Mouse (Mus musculus): Measurements from ENCODE around the gene Gm42688. TPM values are rescaled to one million over a fixed set of nuclear protein-coding genes. Genes with fewer than 3 reads are reported as not detected.

Gene Gm42688
- polyA plus RNA-seq, 1 experiment from 2014 or later, result 4.9 TPM

- H3K4me1 ChIP-seq (ENCODE audit: control insufficient read depth, insufficient read depth, low read depth, low read length), result peaks cover 33% of the 10 kb centered on the region
- WGBS, result 2% methylated on average over 29 of the region's 58 CpGs
- ATAC-seq, result peak; percentile 90
Observed at GRCm38 (mm10) chr6:83115011-83115671, 13.7 kb downstream of the Gm42688 start, which contains the start of gene Mogs. Mogs (plus strand) TSS chr6:83115496.

GRCm38 (mm10) chr6:83115682-83116372 is 14.4 kb downstream of the Gm42688 start:
- no peaks in the 10 kb centered on the region for H3K27me3 ChIP-seq (replicated peaks; ENCODE audit: control insufficient read depth, insufficient read depth, low read length)
- peak overlapping the region; percentile 87 for H3K27ac ChIP-seq (ENCODE audit: low read depth, low read length)
- ATAC-seq, result peak; percentile 70
- H3K4me2 ChIP-seq (ENCODE audit: low read length), result peak overlapping the region; percentile 79
- H3K36me3 ChIP-seq (ENCODE audit: control insufficient read depth, insufficient read depth, low read length), result peaks cover 12% of the 10 kb centered on the region; the same call in 1 of the 2 replicates
- no peaks in the 10 kb centered on the region for H3K9me3 ChIP-seq (ENCODE audit: control insufficient read depth, low read length)
- peaks cover 34% of the 10 kb centered on the region for H3K4me1 ChIP-seq (ENCODE audit: control insufficient read depth, insufficient read depth, low read depth, low read length)
- WGBS, result under 1% methylated on average over 33 of the region's 48 CpGs
- H3K4me3 ChIP-seq (ENCODE audit: low read length), result peak overlapping the region; percentile 95
- peak overlapping the region; percentile 98 for H3K9ac ChIP-seq (ENCODE audit: low read depth, low read length)

More at GRCm38 (mm10) chr6:83115011-83115671, 13.7 kb downstream of the Gm42688 start, which contains the start of gene Mogs:
- peaks cover 12% of the 10 kb centered on the region; the same call in 1 of the 2 replicates for H3K36me3 ChIP-seq (ENCODE audit: control insufficient read depth, insufficient read depth, low read length)
- H3K27ac ChIP-seq (ENCODE audit: low read depth, low read length), result peak within 1 kb of the TSS; percentile 87
- H3K9me3 ChIP-seq (ENCODE audit: control insufficient read depth, low read length), result no peaks in the 10 kb centered on the region
- H3K9ac ChIP-seq (ENCODE audit: low read depth, low read length), result peak within 1 kb of the TSS; percentile 98
- peak within 1 kb of the TSS; percentile 95 for H3K4me3 ChIP-seq (ENCODE audit: low read length)
- H3K27me3 ChIP-seq (replicated peaks; ENCODE audit: control insufficient read depth, insufficient read depth, low read length), result no peaks in the 10 kb centered on the region
- H3K4me2 ChIP-seq (ENCODE audit: low read length), result peak within 1 kb of the TSS; percentile 79

GRCm38 (mm10) chr6:83116373-83117164 is 15.2 kb downstream of the Gm42688 start:
- no peaks in the 10 kb centered on the region for H3K9me3 ChIP-seq (ENCODE audit: control insufficient read depth, low read length)
- H3K4me1 ChIP-seq (ENCODE audit: control insufficient read depth, insufficient read depth, low read depth, low read length), result peaks cover 34% of the 10 kb centered on the region
- no peak overlapping the region for H3K27ac ChIP-seq (ENCODE audit: low read depth, low read length)
- H3K4me3 ChIP-seq (ENCODE audit: low read length), result peak overlapping the region; percentile 95
- WGBS, result 74% methylated on average over 11 of the region's 11 CpGs
- no peaks in the 10 kb centered on the region for H3K27me3 ChIP-seq (replicated peaks; ENCODE audit: control insufficient read depth, insufficient read depth, low read length)
- ATAC-seq, result no peak
- H3K9ac ChIP-seq (ENCODE audit: low read depth, low read length), result peak overlapping the region; percentile 98
- peak overlapping the region; percentile 79 for H3K4me2 ChIP-seq (ENCODE audit: low read length)
- peaks cover 12% of the 10 kb centered on the region; the same call in 1 of the 2 replicates for H3K36me3 ChIP-seq (ENCODE audit: control insufficient read depth, insufficient read depth, low read length)

- ATAC-seq, result no peak
- 82% methylated on average over 4 of the region's 4 CpGs for WGBS
- H3K4me1 ChIP-seq (ENCODE audit: control insufficient read depth, insufficient read depth, low read depth, low read length), result peaks cover 38% of the 10 kb centered on the region
- no peak overlapping the region for H3K27ac ChIP-seq (ENCODE audit: low read depth, low read length)
- H3K36me3 ChIP-seq (ENCODE audit: control insufficient read depth, insufficient read depth, low read length), result peaks cover 12% of the 10 kb centered on the region; the same call in 1 of the 2 replicates
- H3K9ac ChIP-seq (ENCODE audit: low read depth, low read length), result no peak overlapping the region
- H3K27me3 ChIP-seq (replicated peaks; ENCODE audit: control insufficient read depth, insufficient read depth, low read length), result no peaks in the 10 kb centered on the region
- no peak overlapping the region for H3K4me2 ChIP-seq (ENCODE audit: low read length)
- no peaks in the 10 kb centered on the region for H3K9me3 ChIP-seq (ENCODE audit: control insufficient read depth, low read length)
- no peak overlapping the region for H3K4me3 ChIP-seq (ENCODE audit: low read length)
Observed at GRCm38 (mm10) chr6:83117165-83117438, 15.7 kb downstream of the Gm42688 start.

- H3K36me3 ChIP-seq (ENCODE audit: control insufficient read depth, insufficient read depth, low read length), result peaks cover 12% of the 10 kb centered on the region; the same call in 1 of the 2 replicates
- H3K4me3 ChIP-seq (ENCODE audit: low read length), result no peak overlapping the region
- ATAC-seq, result no peak
- H3K4me1 ChIP-seq (ENCODE audit: control insufficient read depth, insufficient read depth, low read depth, low read length), result peaks cover 43% of the 10 kb centered on the region
- H3K9me3 ChIP-seq (ENCODE audit: control insufficient read depth, low read length), result no peaks in the 10 kb centered on the region
- 92% methylated on average over 13 of the region's 13 CpGs for WGBS
- no peaks in the 10 kb centered on the region for H3K27me3 ChIP-seq (replicated peaks; ENCODE audit: control insufficient read depth, insufficient read depth, low read length)
- no peak overlapping the region for H3K9ac ChIP-seq (ENCODE audit: low read depth, low read length)
- no peak overlapping the region for H3K4me2 ChIP-seq (ENCODE audit: low read length)
- 0 out of 2 replicates have a peak overlapping the region, but pooled peaks have one; percentile 10 for H3K27ac ChIP-seq (ENCODE audit: low read depth, low read length)
Observed at GRCm38 (mm10) chr6:83117616-83118015, 16.2 kb downstream of the Gm42688 start.

GRCm38 (mm10) chr6:83118369-83118768 is 17.0 kb downstream of the Gm42688 start:
- no peak overlapping the region for H3K4me2 ChIP-seq (ENCODE audit: low read length)
- H3K9ac ChIP-seq (ENCODE audit: low read depth, low read length), result no peak overlapping the region
- H3K4me1 ChIP-seq (ENCODE audit: control insufficient read depth, insufficient read depth, low read depth, low read length), result peaks cover 49% of the 10 kb centered on the region
- H3K36me3 ChIP-seq (ENCODE audit: control insufficient read depth, insufficient read depth, low read length), result peaks cover 12% of the 10 kb centered on the region; the same call in 1 of the 2 replicates
- no peak overlapping the region for H3K27ac ChIP-seq (ENCODE audit: low read depth, low read length)
- 78% methylated on average over 11 of the region's 11 CpGs for WGBS
- no peaks in the 10 kb centered on the region for H3K27me3 ChIP-seq (replicated peaks; ENCODE audit: control insufficient read depth, insufficient read depth, low read length)
- no peaks in the 10 kb centered on the region for H3K9me3 ChIP-seq (ENCODE audit: control insufficient read depth, low read length)
- no peak for ATAC-seq
- no peak overlapping the region for H3K4me3 ChIP-seq (ENCODE audit: low read length)

- H3K27ac ChIP-seq (ENCODE audit: low read depth, low read length), result no peak overlapping the region
- peaks cover 53% of the 10 kb centered on the region for H3K4me1 ChIP-seq (ENCODE audit: control insufficient read depth, insufficient read depth, low read depth, low read length)
- 84% methylated on average over 14 of the region's 14 CpGs for WGBS
- H3K9me3 ChIP-seq (ENCODE audit: control insufficient read depth, low read length), result no peaks in the 10 kb centered on the region
- H3K4me3 ChIP-seq (ENCODE audit: low read length), result no peak overlapping the region
- H3K9ac ChIP-seq (ENCODE audit: low read depth, low read length), result no peak overlapping the region
- peaks cover 14% of the 10 kb centered on the region; the same call in 1 of the 2 replicates for H3K36me3 ChIP-seq (ENCODE audit: control insufficient read depth, insufficient read depth, low read length)
- H3K27me3 ChIP-seq (replicated peaks; ENCODE audit: control insufficient read depth, insufficient read depth, low read length), result no peaks in the 10 kb centered on the region
- no peak for ATAC-seq
- no peak overlapping the region; the same call in 1 of the 2 replicates for H3K4me2 ChIP-seq (ENCODE audit: low read length)
Observed at GRCm38 (mm10) chr6:83118825-83119733, 17.7 kb downstream of the Gm42688 start.

GRCm38 (mm10) chr6:83119734-83120051 is 18.3 kb downstream of the Gm42688 start:
- Histone ChIP-seq H3K9ac (ENCODE audit: low read depth, low read length) (no peak overlapping the region; the same call in 1 of the 2 replicates), H3K4me2 (ENCODE audit: low read length) (peak overlapping the region; percentile 98), H3K4me3 (ENCODE audit: low read length) (no peak overlapping the region), H3K9me3 (ENCODE audit: control insufficient read depth, low read length) (no peaks in the 10 kb centered on the region), H3K27me3 (replicated peaks; ENCODE audit: control insufficient read depth, insufficient read depth, low read length) (no peaks in the 10 kb centered on the region), H3K36me3 (ENCODE audit: control insufficient read depth, insufficient read depth, low read length) (peaks cover 14% of the 10 kb centered on the region; the same call in 1 of the 2 replicates), H3K27ac (ENCODE audit: low read depth, low read length) (no peak overlapping the region), H3K4me1 (ENCODE audit: control insufficient read depth, insufficient read depth, low read depth, low read length) (peaks cover 55% of the 10 kb centered on the region)
- ATAC-seq, result no peak
- WGBS, result 55% methylated on average over 7 of the region's 7 CpGs
